Mouse (Mus musculus): ENCODE measurements around the gene Gm20683. TPM values are rescaled to one million over a fixed set of nuclear protein-coding genes. Genes with fewer than 3 reads are reported as not detected.
A peak's percentile ranks its signal among the peaks of the same experiment; 100 is the strongest.

The Gm20683 gene
- 14.2 and 14.7 TPM in 2 replicates for polyA plus RNA-seq (2015; fragmentation: Nextera tagmentation; extraction: Ambion mirVana)

DNA sequence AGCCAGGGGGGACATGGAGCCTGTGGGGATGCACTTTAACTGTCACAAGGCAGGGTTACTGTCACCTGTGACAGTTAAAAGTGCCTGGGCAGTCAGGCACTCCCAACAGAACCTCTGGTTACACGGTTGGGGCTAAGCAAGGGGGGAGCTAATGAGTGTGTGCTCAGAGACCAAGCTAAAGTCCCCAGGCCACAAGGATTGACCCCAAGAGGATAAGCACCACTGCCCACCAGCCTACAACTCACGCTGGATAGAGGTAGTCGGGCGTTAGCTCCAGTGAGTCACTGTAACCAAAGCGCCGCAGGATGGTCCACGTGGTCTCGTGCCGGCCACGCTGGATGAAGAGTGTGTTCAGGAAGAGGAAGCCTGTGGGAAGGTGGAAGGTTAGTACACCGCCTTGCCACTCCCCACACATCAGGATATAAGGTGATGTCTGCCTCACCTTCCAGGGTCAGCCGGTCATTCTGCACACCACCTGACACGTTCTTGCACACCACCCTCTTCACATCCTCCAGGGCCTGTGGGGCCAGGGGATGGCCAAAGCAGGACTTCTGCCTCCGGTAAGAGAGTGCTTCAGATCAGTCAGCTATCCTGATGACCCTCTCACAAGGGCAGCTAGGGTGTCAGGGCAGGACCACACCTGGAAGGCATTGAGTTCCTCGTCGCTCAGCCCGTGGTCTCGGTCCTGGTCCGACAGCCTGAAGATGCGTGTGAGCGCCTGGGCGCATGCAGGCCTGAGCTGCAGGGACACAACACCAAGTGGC is at the start of gene Gm20683:
TSS of gene Gm20683 (minus strand) at position 647 of the 764 bp plus-strand sequence.
- WGBS: 96% methylated on average over 22 of the region's 22 CpGs
- H3K9ac ChIP-seq: no peak within 1 kb of the TSS
- no peaks in the 10 kb centered on the region for H3K27me3 ChIP-seq (replicated peaks)
- H3K27ac ChIP-seq: no peak within 1 kb of the TSS
- H3K4me3 ChIP-seq: no peak within 1 kb of the TSS
- no peaks in the 10 kb centered on the region for H3K9me3 ChIP-seq
- ATAC-seq (replicated peaks): no peak
- H3K36me3 ChIP-seq (replicated peaks): peaks cover 29% of the 10 kb centered on the region
- H3K4me2 ChIP-seq: no peak within 1 kb of the TSS
- peaks cover 38% of the 10 kb centered on the region for H3K4me1 ChIP-seq

DNA sequence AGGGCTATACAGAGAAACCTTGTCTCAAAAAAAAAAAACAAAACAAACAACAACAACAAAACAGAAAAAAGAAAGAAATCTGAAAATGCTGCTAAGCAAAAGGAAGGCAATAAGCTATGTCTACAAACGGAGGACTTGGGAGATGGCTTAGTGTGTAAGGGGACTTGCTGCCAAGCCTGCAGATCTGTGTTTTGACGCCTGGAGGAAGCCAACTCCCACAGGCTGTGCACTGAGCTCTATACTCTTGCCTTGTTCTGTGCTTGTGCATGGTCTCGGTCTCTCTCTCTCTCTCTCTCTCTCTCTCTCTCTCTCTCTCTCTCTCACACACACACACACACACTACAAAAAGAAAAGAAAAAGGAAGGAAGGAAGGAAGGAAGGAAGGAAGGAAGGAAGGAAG is 47.3 kb upstream of the Gm20683 start:
- H3K4me1 ChIP-seq: peaks cover 6% of the 10 kb centered on the region; the same call in 1 of the 2 replicates
- no peaks in the 10 kb centered on the region for H3K27me3 ChIP-seq (replicated peaks)
- no peak overlapping the region for H3K4me2 ChIP-seq
- peaks cover 15% of the 10 kb centered on the region for H3K36me3 ChIP-seq (replicated peaks)
- no peak for ATAC-seq (replicated peaks)
- no peak overlapping the region for H3K27ac ChIP-seq
- WGBS: 88% methylated on average over 3 of the region's 3 CpGs
- H3K9me3 ChIP-seq: no peaks in the 10 kb centered on the region
- H3K9ac ChIP-seq: no peak overlapping the region
- H3K4me3 ChIP-seq: no peak overlapping the region

DNA sequence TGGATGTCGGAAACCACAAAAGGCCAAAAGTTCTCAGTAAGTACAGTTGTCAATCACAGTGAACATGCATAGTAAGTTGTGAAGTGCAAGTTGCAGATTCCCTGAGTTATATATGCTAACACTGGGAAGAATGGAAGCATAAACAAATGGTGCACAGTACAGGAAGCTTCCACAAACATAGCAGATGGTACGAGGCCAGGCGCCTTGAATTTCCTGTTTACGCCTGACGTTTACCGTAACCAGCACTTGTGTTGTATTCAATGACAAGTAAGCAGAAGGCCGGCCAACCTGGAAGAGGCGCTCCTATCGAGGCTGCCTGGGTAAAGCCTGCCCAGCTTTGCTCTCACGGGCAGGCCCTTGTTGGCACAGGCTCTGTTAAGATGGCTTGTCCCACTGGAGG is 45.9 kb upstream of the Gm20683 start:
- H3K4me1 ChIP-seq: 0 out of 2 replicates have a peak, but pooled peaks cover 11% of the 10 kb centered on the region
- no peak overlapping the region for H3K27ac ChIP-seq
- no peaks in the 10 kb centered on the region for H3K9me3 ChIP-seq
- H3K4me3 ChIP-seq: no peak overlapping the region
- WGBS: 89% methylated on average over 10 of the region's 10 CpGs
- no peak for ATAC-seq (replicated peaks)
- H3K27me3 ChIP-seq (replicated peaks): no peaks in the 10 kb centered on the region
- no peak overlapping the region for H3K4me2 ChIP-seq
- no peak overlapping the region for H3K9ac ChIP-seq
- peaks cover 21% of the 10 kb centered on the region for H3K36me3 ChIP-seq (replicated peaks)

DNA sequence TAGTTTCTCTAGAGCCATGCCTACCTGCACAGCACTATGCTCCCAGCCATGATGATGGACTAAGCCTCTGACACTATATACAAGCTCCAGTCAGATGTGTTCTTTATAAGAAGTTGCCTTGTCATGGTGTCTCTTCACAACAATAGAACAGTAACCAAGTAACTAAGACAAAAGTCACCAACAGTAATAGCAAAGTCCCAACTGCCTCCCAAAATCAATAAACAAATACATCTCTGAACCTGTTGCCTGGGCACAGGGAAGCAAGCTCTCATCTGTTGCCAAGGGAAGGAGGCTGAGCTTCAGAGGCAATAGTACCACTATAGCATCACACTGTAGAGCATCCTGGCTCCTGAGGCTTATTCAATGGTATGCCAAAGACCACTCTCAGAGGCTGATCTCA is 45.2 kb upstream of the Gm20683 start:
- ATAC-seq (replicated peaks): no peak

DNA sequence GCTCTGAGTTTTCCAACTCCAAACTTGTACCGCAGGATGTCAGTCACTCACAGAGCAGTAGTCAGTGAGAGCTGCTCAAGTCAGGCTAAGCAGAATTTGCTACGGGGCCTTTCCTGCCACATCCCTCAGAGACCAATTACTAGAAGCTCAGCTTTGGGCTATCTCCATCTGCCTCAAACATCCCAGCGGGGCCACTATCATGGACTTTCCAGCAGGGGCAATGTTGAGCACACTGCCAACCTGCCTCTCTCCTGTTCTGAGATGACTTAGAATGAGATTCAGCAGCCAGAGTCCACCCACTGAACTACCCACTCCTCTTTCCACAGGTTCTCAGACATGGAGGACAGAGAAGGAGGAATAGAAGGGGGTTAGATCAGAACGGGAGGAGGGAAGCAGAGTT is 44.1 kb upstream of the Gm20683 start:
- H3K4me1 ChIP-seq: peaks cover 26% of the 10 kb centered on the region
- H3K36me3 ChIP-seq (replicated peaks): peaks cover 21% of the 10 kb centered on the region
- no peak overlapping the region for H3K4me3 ChIP-seq
- no peaks in the 10 kb centered on the region for H3K9me3 ChIP-seq
- WGBS: 49% methylated on average over 4 of the region's 4 CpGs
- ATAC-seq (replicated peaks): no peak; the same call in 1 of the 2 replicates
- no peaks in the 10 kb centered on the region for H3K27me3 ChIP-seq (replicated peaks)
- H3K27ac ChIP-seq: peak overlapping the region; percentile 20; the same call in 1 of the 2 replicates
- H3K4me2 ChIP-seq: no peak overlapping the region
- H3K9ac ChIP-seq: no peak overlapping the region

More for the DNA sequence above, 45.2 kb upstream of the Gm20683 start:
- Histone ChIP-seq H3K36me3 (replicated peaks) (peaks cover 21% of the 10 kb centered on the region), H3K27ac (no peak overlapping the region), H3K4me3 (no peak overlapping the region), H3K27me3 (replicated peaks) (no peaks in the 10 kb centered on the region), H3K4me2 (no peak overlapping the region), H3K4me1 (0 out of 2 replicates have a peak, but pooled peaks cover 14% of the 10 kb centered on the region), H3K9me3 (no peaks in the 10 kb centered on the region), H3K9ac (no peak overlapping the region)

DNA sequence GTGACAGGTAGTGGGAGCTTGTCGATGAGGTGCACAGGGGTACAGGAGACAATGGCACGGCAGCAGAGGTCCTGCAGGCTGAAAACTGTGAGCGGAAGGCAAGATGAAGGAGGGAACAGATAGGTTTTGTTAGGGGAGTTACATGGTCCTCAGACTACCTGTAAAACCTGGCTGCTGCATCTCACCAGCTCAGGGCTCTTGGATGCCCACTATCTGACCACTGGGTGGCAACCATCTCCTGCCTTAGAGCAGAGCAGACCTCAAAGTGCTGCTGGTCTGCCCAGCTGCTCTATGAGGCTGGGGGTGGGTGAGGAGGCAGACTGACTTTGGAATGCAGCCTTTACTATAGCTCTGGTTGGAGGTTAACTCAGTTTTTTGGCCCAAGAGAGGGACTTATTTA is 42.3 kb upstream of the Gm20683 start:
- Histone ChIP-seq H3K9me3 (no peaks in the 10 kb centered on the region), H3K9ac (no peak overlapping the region), H3K4me2 (no peak overlapping the region), H3K36me3 (replicated peaks) (peaks cover 17% of the 10 kb centered on the region; the same call in 1 of the 2 replicates), H3K27ac (no peak overlapping the region), H3K4me1 (peaks cover 30% of the 10 kb centered on the region), H3K27me3 (replicated peaks) (no peaks in the 10 kb centered on the region), H3K4me3 (no peak overlapping the region)
- ATAC-seq (replicated peaks): no peak
- WGBS: 92% methylated on average over 3 of the region's 3 CpGs

DNA sequence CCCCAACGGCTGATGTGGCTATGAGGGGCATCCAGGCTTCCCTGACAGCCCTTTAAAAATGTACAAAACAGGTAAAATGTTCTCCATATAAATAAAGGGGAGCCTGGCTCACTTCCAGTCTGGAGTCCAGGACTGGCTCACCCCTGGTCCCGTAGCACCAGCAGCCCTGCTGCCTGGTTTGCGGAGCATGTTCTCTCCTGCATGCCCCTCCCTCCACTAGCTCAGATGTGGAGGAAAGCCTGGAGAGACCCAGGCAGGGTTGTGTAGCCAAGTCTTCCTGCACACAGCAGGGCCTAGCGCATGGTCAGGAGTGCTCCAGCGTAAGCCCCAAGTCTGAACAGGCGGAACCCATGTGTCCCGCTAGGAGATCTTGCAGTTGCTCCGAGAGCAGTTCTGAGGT is 41.7 kb upstream of the Gm20683 start:
- 75% methylated on average over 8 of the region's 8 CpGs for WGBS

DNA sequence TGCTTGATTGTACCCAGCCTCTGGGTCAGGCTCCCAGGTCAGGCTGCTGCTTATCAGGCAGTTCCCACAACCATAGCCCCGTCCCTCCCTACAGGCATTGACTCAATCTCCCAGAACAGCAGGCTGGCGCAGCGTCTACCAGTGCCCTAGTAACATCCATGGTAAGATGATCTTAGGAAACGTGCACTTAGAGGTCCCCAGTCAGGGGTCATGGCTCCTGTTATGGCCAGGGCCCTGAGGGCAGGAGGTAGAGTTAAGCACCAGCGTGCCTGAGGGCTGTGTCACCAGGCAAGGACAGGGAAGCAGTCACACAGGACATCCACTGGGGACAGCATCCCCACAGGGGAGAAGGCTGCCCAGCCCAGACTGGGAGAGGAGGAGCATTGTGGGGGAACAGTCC is 40.7 kb upstream of the Gm20683 start:
- H3K9ac ChIP-seq: no peak overlapping the region
- H3K4me1 ChIP-seq: peaks cover 30% of the 10 kb centered on the region
- peak overlapping the region; percentile 36; the same call in 1 of the 2 replicates for H3K27ac ChIP-seq
- no peaks in the 10 kb centered on the region for H3K9me3 ChIP-seq
- ATAC-seq (replicated peaks): no peak
- no peaks in the 10 kb centered on the region for H3K27me3 ChIP-seq (replicated peaks)
- peaks cover 12% of the 10 kb centered on the region; the same call in 1 of the 2 replicates for H3K36me3 ChIP-seq (replicated peaks)
- no peak overlapping the region for H3K4me3 ChIP-seq
- H3K4me2 ChIP-seq: no peak overlapping the region
- 36% methylated on average over 5 of the region's 5 CpGs for WGBS

More for the DNA sequence above, 41.7 kb upstream of the Gm20683 start:
- no peak overlapping the region for H3K4me2 ChIP-seq
- peaks cover 14% of the 10 kb centered on the region; the same call in 1 of the 2 replicates for H3K36me3 ChIP-seq (replicated peaks)
- no peaks in the 10 kb centered on the region for H3K27me3 ChIP-seq (replicated peaks)
- no peaks in the 10 kb centered on the region for H3K9me3 ChIP-seq
- ATAC-seq (replicated peaks): no peak
- H3K4me3 ChIP-seq: no peak overlapping the region
- no peak overlapping the region for H3K9ac ChIP-seq
- 0 out of 2 replicates have a peak overlapping the region, but pooled peaks have one; percentile 36 for H3K27ac ChIP-seq
- H3K4me1 ChIP-seq: peaks cover 30% of the 10 kb centered on the region

DNA sequence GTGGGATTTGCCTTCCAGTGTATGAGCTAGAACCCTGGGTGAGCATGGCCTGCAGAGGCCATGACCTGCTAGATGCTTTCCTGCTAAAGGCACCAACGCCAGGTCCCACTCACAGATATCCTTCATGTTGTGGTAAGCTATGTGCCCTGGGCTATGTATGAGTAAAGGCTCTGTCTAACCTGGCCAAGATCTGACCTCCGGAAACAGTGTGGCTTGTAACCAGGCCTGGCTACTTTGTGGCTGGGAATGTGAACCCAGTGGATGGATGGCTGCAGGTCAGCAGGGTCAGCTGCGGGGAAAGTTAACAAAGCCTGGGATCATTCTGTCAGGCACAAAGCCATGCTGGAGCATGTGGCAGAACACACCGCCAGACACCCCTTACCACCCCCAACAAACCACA is 40.1 kb upstream of the Gm20683 start:
- Histone ChIP-seq H3K36me3 (replicated peaks) (peaks cover 12% of the 10 kb centered on the region; the same call in 1 of the 2 replicates), H3K27me3 (replicated peaks) (no peaks in the 10 kb centered on the region), H3K4me2 (no peak overlapping the region), H3K27ac (peak overlapping the region; percentile 51), H3K9me3 (no peaks in the 10 kb centered on the region), H3K9ac (no peak overlapping the region; the same call in 1 of the 2 replicates), H3K4me3 (no peak overlapping the region), H3K4me1 (peaks cover 35% of the 10 kb centered on the region)
- WGBS: 18% methylated on average over 4 of the region's 4 CpGs
- no peak for ATAC-seq (replicated peaks)

DNA sequence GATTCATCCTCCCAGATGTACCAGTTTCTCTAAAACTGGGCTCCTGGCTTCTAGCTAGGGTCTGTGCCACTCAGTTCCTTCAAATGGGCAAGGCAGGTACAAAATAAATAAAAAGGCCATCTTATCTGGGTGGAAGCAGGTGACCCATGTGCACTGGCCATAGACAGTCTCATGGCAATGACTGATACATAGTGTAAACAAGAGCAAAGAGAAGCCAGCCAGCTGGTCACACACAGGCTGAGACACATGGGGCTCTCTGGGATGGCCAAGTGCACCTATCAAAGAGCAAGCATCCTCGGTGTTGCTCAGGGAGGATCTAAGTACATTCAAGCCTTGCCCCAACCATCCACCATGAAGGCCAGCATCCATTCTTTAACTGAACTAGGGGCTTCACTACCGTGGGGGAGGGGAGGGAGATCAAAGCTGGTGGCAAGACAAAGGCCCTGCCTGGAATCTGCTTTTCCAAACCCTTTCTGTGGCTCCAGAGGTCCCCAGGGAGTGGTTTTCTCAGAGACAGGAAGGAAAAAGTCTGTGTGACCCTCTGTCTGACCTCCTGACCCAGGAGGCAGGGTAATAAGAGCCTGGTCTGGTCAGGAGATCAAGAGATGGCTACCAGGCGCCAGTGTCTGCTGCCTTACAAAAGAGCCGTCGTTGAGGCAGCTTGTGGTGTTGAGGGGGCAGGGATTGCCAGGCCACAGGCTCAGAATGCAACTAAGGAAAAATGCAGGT is 39.5 kb upstream of the Gm20683 start:
- no peak for ATAC-seq (replicated peaks)
- peaks cover 12% of the 10 kb centered on the region; the same call in 1 of the 2 replicates for H3K36me3 ChIP-seq (replicated peaks)
- no peaks in the 10 kb centered on the region for H3K27me3 ChIP-seq (replicated peaks)
- no peaks in the 10 kb centered on the region for H3K9me3 ChIP-seq
- H3K4me3 ChIP-seq: no peak overlapping the region
- H3K4me1 ChIP-seq: peaks cover 41% of the 10 kb centered on the region
- H3K4me2 ChIP-seq: no peak overlapping the region
- peak overlapping the region; percentile 10; the same call in 1 of the 2 replicates for H3K9ac ChIP-seq
- H3K27ac ChIP-seq: peak overlapping the region; percentile 51; the same call in 1 of the 2 replicates
- WGBS: 10% methylated on average over 5 of the region's 5 CpGs

DNA sequence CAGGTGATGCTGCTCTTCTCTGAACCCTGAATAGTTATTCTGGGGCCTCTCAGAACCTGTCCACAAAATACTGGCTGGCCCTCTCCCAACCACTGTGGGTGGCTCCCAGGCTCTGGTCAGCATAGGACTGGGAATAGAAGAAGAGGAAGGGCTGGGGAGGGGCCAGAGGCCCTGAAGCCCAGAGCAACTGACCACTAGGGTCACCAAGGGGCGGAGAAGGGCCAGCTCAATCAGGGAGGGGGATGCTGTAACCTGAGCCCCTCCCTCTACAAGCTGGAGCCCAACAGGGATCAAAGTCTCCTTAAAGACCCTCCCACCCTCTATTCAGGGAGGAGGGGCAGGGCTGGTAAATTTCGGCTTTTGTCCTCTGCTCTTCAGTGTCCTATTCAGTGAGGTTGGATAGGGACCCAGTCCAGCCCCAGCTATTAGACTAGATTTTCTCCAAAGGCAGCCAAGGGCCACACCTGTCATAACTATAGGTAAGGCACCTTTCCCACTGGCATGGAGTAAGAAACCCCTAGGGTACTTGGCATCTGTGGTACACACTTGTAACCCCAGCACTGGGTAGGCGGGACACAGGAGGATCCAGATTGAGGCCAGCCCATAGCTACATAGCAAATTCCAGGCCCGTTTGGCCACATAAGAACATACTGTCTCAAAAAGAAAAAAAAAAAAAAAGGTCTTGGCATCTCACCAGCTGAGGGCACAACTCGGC is 38.8 kb upstream of the Gm20683 start, which contains the start of gene Wfikkn1:
TSS of gene Wfikkn1 (minus strand) at position 663 of the 715 bp plus-strand sequence.
- Histone ChIP-seq H3K9ac (peak within 1 kb of the TSS; percentile 10; the same call in 1 of the 2 replicates), H3K9me3 (no peaks in the 10 kb centered on the region), H3K4me3 (no peak within 1 kb of the TSS), H3K4me1 (peaks cover 40% of the 10 kb centered on the region), H3K27ac (peak within 1 kb of the TSS; percentile 51), H3K4me2 (no peak within 1 kb of the TSS), H3K36me3 (replicated peaks) (peaks cover 12% of the 10 kb centered on the region; the same call in 1 of the 2 replicates), H3K27me3 (replicated peaks) (no peaks in the 10 kb centered on the region)
- ATAC-seq (replicated peaks): no peak
- WGBS: 21% methylated on average over 5 of the region's 5 CpGs

DNA sequence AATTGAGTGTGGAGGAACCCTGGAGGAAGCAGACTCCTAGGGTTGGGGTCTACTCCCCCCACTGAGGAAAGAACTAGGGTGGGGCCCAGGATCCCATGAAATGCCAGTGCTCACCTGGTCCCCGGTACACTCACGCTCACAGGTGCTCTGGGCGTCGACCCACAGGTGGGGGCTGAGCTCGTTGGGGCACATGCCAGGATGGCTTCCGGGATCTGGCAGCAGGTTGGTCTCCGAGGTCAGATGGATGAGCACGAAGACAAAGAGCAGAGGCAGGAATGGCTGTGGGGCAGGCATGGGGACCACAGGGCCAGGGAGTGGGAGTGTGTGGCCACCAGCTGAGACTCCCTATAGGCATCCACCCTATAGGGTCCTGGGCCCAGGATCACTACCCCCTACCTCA is 38.2 kb upstream of the Gm20683 start:
- Histone ChIP-seq H3K4me2 (no peak overlapping the region), H3K36me3 (replicated peaks) (peaks cover 12% of the 10 kb centered on the region; the same call in 1 of the 2 replicates)
- 62% methylated on average over 8 of the region's 8 CpGs for WGBS

More for the DNA sequence above, 38.2 kb upstream of the Gm20683 start:
- H3K9ac ChIP-seq: no peak overlapping the region
- H3K4me1 ChIP-seq: peaks cover 38% of the 10 kb centered on the region
- H3K27me3 ChIP-seq (replicated peaks): no peaks in the 10 kb centered on the region
- no peaks in the 10 kb centered on the region for H3K9me3 ChIP-seq
- ATAC-seq (replicated peaks): no peak
- H3K4me3 ChIP-seq: no peak overlapping the region
- H3K27ac ChIP-seq: no peak overlapping the region
